Mouse (Mus musculus): ENCODE measurements at regions not wholly inside any gene's neighbourhood (a gene's known extent, or its start where the extent isn't known, plus 50 kb on each side); places are given as distances from the start of the nearest gene placed in this dataset.

- no peak for TF ChIP-seq CTCF (IDR thresholded peaks at IDR 0.05; ENCODE audit: low read depth)
- TF ChIP-seq EP300 (IDR thresholded peaks at IDR 0.05; ENCODE audit: low read depth) = no peak
Measured at GRCm38 (mm10) chr3:51075219-51075920, 148.9 kb upstream of the Noct start.

Measured in liver, embryonic 14.5 days (tissue).